Mouse (Mus musculus) lung, postnatal 10 days (tissue): ENCODE results near the gene Arpc1a.
"Not testable (repeated sequence)": the region's sequence is repeated elsewhere in the genome, so short reads cannot be mapped to it uniquely, and the experiment has no call there.

Experiments used
- DNase-seq: peaks from one replicate; pipeline ENCODE4 v3.0.0; 2021

The Arpc1a gene

DNA sequence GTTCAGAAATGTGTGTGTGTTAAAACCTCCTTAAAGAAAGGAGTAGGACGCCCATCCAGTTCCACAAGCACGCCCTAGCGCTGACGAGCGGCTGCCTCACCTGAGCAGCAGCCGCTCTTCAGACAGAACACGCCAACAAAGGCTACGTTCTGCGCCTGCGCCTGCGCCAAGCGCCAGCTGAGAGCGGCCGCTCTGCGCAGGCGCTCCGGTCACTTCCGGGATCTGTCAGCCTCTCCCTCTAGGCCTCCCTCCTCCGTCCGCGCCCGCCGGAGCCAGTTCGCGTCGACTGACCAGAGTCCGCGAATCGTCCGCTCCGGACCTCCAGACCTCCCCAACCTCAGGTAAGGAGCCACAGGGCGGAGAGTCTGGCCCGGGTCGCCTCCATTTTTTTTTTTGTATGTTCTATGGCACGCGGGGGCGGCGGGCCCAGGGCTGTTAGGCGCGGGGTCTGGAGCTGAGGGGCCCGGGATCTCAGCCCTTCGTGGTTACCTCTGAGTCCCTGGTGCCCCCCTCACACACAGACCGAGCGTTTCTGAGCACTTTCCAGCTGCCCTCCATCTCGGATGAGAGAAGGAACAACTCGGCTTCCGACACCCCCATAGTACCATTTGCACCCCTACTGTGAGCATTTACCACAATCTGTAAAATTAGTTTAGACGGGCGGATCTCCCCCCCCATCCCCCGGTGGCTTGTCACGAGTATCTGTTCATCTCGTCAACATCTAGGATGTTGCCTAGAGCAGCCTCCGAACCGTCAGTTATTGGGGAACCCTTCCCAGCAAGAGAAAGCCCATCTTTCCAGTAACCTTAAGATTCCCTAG lies at the start of gene Arpc1a, which contains the start of gene Kpna7:
Arpc1a (plus strand) TSS at position 199 of the 820 bp plus-strand sequence.
Kpna7 (minus strand) TSS at position 399 of the 820 bp plus-strand sequence.
- DNase-seq = peak; percentile 96

DNA sequence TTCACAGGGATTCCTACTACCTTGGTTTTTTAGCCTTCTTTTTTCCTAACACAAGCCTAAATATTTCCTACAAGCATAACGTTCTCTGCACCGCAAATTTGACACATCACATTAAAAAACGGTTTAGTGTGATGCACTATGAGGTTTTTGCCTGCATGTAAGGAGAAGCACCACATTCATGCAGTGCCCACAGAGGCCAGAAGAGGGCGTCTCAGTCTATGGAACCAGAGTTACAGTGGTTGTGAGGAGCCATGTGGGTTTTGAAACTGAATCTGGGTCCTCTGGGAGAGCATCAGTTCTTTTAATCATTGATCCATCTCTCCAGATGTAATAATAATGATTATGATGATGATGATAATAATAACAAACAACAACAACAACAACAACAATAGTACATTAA lies 42.0 kb upstream of the Arpc1a start:
- no peak for DNase-seq

DNA sequence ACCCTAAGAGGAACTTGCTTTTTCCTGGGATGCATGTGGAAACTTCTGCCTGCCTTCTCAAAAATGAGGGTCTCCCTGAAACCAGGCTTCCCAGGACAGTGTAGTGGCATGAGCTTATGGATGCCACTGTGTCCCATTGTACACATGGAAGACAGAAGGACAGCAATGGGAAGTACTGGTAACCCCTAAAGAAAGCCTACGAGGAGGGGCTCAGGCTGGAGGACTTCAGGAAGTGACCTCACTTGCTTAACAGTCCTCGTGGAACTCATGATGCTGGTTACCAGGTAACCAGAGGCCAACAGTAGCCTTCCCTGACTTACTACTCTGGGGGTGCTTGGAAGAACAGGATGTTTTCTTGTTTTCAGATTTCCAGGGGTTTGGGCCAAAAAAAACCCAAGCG lies 40.9 kb upstream of the Arpc1a start, which contains the start of gene 1700018F24Rik:
1700018F24Rik (plus strand) TSS at position 301 of the 400 bp plus-strand sequence.
- not testable (repeated sequence) for DNase-seq

DNA sequence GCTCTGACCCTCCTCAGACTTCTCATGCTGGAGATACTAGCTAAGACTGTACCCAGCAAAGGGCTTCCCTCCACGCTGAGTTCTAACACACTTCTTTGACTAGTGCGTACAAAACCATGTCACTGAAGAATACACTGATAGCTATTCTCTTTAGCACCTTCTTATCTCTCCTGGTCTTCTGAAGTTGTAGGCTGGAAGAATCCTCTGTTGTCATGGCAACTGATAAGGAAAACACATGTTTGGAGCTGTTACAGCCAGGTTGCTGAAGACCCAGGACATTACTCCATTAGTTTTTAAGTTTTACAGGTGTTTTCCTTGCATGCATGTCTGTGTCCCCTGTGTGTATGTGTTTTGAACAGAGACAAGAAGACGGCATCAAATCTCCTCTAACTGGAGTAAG lies 29.4 kb upstream of the Arpc1a start:
- DNase-seq = not testable (repeated sequence)

DNA sequence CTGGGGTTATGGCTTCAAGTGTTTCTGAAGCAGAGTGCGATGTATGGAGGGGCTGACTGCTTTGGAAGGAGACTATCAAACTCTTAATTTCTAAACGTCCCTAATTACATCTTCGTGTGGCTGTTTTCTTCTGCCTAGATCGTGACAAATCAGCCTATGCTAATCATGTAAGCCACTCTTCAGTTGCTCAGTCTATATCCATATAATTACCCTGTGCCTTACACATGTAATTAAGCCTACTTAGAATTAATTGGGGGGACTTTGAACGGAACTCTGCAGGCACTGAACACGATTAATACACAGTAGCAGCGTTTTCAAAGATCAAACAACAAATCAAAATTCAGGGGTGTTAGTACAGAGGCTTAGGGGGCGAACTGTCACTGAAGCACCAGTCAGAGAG lies 25.7 kb upstream of the Arpc1a start:
- no peak for DNase-seq

DNA sequence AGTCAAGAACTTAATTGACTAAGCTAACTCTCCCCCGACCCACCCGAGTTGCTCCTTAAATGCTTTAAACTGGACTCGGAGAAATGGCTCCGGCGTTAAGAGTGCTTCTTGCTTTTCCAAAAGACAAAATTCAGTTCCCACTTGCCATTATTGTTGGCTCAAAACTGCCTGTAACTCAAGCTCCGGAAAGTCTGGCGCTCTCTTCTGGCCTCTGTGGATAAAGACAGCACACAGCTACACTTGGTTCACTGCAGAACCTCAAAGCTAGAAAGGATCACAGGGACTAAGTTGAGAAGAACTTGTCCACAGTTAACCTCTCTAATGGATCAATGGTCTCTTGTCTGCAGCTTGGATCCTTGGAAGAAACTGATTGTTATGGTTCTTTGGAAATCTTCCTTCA lies 24.9 kb upstream of the Arpc1a start:
- DNase-seq = no peak

DNA sequence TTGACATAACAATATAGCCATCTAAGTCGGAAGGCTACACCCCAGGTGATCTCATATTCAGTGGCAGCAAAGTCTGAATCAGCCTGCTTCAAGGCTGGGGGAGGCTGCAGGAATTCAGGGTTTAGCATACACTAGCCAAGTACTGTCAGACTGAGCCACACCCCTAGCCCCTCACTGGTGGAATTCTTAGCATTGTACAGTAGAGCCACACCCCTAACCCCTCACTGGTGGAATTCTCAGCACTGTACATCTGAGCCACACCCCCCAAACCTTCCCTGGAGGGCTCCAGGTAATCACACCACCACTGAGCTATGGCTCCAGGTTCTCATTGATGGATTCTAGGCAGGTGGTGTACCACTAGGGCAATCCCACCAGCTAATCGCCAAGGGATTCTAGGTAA lies 24.1 kb upstream of the Arpc1a start:
- no peak for DNase-seq

DNA sequence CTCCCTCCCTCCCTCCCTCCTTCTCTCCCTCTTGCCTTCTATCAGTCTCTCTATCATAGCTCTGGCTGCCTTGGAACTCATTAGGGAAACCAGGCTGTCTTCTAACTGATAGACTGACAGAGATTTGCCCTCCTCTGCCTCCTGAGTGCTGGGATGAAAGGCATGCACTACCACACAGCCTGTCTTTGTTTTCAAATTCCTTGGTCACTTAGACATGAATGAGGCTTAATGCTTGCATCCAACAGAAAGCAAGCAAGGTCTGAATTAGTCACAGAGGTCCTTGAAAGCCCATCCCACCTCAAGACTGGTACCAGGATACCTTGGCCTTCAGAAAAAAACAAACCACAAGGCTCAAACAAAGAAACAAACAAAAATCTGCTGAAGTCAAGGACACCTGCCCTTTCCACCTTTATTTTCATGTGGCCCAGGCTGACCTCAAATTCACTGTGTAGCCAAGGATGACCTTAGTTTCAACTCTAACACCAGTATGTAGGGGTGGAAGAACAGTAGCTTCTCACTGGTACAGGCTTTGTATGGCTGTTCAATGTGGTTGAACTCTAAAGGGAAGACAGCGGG lies 18.8 kb upstream of the Arpc1a start:
- no peak for DNase-seq

DNA sequence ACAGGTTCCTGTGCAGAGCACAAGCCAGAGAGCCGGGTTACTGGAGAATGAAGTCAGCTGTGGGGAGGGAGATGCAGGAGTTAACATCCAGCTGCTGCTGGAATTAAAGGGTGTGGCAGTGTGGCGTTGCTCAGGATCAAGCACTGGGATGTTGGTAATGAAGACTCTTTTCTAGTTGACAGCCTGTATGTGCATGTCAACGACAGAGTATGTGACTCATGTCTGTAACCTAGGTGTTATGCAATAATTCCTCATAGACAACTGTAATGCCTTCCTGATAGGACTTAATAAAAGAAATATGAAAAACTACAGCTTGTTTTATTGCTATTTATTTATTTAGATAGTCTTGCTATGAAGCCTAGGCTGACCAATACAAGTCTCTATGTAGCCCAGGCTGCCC lies 14.8 kb upstream of the Arpc1a start:
- no peak for DNase-seq

DNA sequence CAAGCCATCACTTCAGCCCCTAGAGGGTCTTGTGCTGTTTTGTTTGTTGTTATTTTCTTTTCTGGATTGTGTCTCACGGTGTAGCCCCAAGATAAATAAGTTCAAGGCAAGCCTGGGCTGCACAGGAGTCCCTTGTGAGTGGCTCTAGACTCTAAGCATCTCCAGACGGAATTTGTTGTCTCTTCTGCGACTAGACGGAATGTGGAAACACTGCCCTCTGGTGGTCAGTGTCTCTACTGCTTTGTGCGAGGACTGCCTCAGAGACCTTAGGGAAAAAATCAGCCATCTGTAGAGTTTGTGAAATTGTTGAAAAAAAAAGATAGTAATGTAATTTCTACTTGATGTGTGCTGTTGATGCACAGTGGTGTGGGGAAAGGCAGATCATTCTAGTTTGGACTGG lies 13.9 kb upstream of the Arpc1a start:
- peak; percentile 79 for DNase-seq

DNA sequence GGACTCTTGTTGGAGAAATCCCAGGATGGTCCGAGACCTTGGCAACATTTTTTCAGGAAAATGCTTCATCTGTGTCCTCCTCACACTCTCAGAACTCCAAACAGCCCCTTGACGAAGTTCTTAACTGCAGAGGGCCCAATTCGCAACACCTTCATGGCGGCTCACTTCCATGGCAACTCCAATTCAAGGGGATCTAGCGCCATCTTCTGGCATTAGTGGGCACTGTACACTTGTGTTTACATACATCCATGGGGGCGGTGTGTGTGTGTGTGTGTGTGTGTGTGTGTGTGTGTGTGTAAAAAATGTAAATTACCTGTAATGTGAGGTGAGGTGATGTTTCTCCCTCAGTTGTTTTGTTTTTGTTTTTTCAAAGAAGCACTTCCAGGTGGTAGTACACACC lies 12.3 kb upstream of the Arpc1a start:
- no peak for DNase-seq

DNA sequence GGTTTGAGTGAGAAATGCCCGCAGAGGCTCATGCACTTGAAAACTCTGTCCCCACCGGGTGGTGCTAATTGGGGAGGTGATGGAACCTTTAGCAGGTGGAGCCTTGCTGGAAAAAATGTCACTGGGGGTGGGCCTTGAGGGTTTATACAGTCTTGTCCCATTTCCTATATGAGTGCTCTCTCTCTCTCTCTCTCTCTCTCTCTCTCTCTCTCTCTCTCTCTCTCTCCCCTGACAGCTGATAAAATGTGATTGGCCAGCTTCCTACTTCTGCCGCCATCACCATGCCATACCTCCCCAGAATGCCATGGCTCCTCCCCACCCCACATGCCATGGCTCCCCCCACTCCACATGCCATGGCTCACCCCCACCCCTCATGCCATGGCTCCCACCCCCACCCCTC lies 8.5 kb upstream of the Arpc1a start:
- no peak for DNase-seq

DNA sequence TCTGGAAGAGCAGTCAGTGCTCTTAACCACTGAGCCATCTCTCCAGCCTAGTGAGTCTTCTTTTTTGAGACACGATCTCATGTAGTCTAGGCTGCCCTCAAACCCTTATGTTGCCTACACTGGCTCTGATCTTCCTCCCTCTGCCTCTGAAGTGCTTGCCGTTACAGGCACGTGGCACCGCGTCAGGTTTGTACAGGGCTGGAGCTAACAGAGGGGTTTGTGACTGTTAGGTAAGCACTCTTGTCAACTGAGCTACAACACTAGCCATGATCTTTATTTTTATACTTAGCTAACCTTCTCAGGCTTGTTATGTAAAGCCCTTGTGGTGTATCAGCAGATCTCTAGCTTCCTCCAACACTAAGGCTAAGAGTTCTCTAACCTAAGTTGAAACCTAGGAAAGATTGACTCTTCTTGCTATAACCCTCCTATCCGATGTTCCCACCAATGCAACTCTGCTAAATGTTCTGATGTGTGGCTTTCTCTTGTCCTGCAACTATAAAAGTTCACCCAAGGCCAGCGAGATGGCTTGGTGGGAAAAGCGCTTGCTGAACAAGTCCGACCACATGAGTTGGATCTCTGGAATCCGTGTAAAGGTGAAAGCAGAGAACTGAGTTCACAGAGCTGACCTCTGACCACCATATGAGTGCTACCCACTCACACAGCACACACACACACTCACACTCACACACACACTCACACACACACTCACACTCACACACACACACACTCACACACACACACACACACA lies 1.6 kb upstream of the Arpc1a start:
- DNase-seq = peak; percentile 31

DNA sequence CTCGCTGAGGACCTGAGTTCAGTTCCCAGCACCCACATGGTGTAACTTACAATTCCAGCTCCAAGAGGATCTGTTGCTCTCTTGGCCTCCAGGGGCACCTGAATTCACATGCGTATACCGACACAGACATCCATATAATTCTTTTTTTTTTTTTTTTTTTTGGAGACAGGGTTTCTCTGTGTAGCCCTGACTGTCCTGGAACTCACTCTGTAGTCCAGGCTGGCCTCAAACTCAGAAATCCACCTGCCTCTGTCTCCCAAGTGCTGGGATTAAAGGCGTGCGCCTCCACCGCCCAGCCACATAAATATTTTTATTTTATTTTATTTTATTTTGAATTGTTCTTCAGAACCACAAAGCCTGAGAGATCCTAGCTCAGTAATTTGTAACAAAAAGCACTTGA lies 429 bp upstream of the Arpc1a start:
- DNase-seq = not testable (repeated sequence)

DNA sequence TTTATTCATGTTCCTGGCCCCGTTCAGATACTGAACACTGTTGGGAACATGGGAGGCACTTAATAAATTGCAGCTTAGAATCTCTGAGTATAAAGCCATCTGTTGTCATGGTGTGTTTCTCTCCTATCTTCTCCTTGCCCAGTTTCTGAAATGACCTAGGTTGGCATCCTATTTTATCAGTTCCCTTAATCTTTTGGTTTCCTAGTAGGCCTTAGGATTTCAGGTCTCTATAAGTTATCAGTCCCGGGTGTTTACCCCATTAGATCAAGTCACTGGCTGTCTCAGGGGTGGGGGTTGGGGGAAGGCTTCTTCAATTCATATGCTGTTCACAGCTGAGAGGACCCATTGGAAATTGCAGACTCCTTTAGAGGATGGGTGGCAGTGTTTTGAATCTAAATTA lies 1.2 kb downstream of the Arpc1a start:
- no peak for DNase-seq

DNA sequence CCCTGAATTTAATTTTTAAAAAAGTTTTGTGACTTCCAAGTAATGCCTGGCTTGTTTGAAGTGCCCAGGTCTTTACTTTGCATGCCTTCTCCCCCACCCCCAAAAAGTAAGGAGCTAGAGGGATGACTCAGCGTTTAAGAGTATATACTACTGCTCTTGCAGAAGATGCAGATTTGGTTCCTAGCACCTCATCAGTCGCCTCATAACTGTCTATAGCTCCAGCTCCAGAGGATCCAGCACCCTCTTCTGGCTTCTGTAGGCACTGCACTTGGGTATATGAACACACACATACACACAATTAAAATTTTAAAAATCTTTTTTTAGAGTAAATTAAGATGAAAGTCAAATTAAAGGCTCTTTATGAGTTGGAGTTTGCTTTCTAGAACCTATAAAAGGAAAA lies 4.6 kb downstream of the Arpc1a start:
- no peak for DNase-seq

DNA sequence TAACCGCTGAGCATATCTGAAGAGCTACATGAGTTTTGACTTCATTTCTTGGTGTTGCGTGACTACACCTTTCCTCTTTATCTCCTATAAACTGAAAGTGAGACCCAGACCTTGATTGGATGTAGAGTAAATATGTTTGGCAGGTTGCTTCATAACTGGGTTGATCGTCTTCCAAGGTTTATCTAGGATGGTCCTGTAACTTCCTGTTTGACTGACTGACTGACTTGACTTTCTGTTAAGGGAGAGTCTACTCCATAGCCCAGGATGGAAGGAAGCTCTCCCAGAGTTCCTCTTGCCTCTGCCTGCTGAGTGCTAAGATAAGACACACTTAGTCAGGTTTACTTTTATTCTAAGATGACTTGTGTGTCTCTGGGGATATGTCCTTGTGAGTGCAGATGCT lies 6.2 kb downstream of the Arpc1a start:
- no peak for DNase-seq

DNA sequence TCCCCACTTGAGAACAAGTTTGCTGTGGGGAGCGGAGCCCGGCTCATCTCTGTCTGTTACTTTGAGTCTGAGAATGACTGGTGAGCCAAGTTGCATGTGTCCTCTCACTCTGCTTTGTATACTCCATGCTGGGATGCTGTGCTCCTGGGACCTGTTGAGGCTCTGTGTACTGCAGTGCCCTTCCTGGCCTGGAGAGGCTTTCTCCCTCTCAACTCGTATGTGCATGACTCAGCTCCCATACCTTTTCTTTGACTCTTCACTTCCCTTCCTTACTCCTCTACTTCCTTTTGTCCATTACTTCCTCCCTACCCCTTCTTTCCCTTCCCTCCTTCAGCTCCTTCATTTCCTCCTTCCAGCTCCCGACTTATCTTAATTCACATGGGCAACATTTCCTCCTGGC lies 12.6 kb downstream of the Arpc1a start:
- DNase-seq = no peak

DNA sequence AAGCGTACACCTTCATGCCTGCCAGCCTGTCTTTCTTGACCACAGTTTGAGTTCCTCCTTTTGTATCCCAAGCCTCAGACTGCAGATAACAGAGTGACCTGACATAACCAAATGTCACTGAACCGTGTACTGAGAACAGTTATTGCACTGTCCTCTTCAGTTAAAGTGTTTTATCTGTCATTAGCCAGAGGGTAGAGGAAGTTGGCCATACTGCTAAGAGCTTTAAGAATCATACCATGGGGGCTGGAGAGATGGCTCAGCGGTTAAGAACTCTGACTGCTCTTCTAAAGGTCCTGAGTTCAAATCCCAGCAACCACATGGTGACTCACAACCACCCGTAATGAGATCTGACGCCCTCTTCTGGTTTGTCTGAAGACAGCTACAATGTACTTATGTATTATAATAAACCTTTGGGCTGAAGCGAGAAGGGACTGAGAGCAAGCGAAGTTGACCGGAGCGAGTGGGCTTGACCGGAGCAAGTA lies 14.8 kb downstream of the Arpc1a start:
- no peak for DNase-seq

DNA sequence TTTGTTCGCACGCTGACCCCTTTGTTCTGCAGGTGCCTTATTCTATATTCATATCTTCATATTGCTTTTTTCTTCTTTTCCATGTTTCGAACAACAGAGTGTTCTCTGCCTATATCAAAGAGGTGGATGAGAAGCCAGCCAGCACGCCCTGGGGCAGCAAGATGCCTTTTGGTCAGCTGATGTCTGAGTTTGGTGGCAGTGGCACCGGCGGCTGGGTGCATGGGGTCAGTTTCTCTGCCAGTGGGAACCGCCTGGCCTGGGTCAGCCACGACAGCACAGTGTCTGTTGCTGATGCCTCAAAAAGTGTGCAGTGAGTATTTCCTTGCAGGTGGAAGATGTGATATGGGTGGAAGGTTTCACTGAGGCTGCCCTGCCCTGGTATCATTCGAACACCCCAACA lies 17.3 kb downstream of the Arpc1a start:
- DNase-seq = no peak

DNA sequence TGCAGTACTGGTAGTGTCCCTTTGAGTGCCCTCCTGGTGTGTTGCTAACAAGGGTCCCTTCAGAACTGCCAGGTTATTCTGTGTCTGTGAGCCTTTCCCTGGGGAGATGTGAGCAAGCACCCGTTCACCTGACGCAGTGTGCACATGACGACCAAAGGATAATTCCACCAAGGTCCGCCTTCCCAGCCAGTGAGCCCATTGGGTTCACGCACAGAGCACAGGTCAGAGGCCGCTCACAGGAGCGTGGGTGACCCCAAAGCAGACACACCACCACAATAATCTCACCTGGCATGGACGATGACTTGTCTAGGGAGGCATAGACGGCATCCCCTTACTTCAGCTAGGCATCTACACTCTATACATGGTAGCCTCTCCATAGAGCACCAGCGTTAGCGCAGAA lies 17.8 kb downstream of the Arpc1a start:
- not testable (repeated sequence) for DNase-seq

DNA sequence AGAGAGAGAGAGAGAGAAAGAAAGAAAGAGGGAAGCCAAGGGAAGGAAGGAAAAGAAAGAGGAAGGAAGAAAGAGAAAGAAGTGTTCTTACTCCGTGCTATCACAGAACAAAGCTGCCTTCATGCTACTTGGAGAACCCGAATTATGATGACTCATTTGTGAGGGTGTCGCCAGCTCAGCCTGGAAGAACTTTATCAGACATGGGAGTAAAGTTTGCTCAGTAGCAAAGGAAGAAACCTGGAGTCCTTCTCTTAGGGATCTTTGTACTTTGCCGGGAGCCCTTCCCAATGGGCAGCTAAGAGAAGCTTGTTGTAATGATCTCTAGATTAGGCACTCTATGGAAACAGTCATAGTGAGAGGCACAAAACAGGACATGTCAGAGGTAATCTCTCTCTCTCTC lies 19.1 kb downstream of the Arpc1a start:
- DNase-seq = no peak

DNA sequence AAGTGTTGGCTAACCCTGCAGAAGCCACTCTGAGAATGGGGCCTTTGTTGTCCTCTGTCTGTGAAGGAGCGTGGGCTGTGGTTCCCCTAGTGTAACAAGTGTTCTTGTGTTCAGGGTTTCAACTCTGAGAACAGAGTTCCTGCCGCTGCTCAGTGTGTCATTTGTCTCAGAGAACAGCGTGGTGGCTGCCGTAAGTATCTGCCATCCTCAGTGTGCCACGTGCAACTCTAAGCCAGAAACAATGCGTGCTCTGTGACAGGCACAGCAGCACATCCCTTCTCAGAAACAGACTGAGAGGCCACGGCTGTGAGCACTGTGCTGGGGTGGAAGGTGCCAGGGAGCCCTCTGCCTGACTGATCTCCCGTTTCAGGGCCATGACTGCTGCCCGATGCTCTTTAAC lies 20.7 kb downstream of the Arpc1a start:
- no peak for DNase-seq
